ENCODE assay signal across 14 mouse cellular contexts in genomic region chr13:63749997-63750396, GRCm38 (mm10).
DNase-seq lines count a peak whose midpoint lies in the region; ATAC-seq and TF ChIP-seq lines count a peak whose summit lies in the region.
"Had no signal": no experiment of that assay in that cellular context is flagged by ENCODE, and none has a peak within 500 bp of the region (broad histone marks: within the 10 kb centered on the region; RNA-seq: fewer than 3 reads in every experiment).

No protein-coding gene starts in this region.

- no peak for TF ChIP-seq POLR2A in embryonic fibroblast, embryonic 13.5 days (IDR thresholded peaks at IDR 0.05; ENCODE audit: low read depth, low read length)

- DNase-seq in heart, adult 11 months = peak; percentile 98
- DNase-seq in layer of hippocampus, adult 18-20 months (ENCODE audit: low spot score in 2 of 2) = peak; percentile 22 to 71
- DNase-seq in testis, postnatal 14 days (ENCODE audit: low spot score) = no peak
- no peak for DNase-seq in cerebellum, adult 11-12 months
- DNase-seq in hindbrain, embryonic 11.5 days (ENCODE audit: low spot score) = no peak
- DNase-seq: cerebellum, postnatal 36 days; liver, embryonic 13.5 days; thymus, postnatal 4 days had no signal

- no peak overlapping the region for H3K9ac ChIP-seq in heart, embryonic 11.5 days (ENCODE audit: low read depth, low read length)
- no peak overlapping the region for H3K9ac ChIP-seq in hindbrain, embryonic 11.5 days (ENCODE audit: low read depth, low read length)
- H3K9ac ChIP-seq: liver, embryonic 13.5 days; neural tube, embryonic 15.5 days had no signal

- H3K9me3 ChIP-seq in heart, embryonic 11.5 days (replicated peaks; ENCODE audit: control insufficient read depth, low read length) = no peaks in the 10 kb centered on the region
- H3K9me3 ChIP-seq in hindbrain, embryonic 11.5 days (ENCODE audit: control insufficient read depth, low read length) = no peaks in the 10 kb centered on the region
- H3K9me3 ChIP-seq: liver, embryonic 13.5 days; neural tube, embryonic 15.5 days had no signal

- no peaks in the 10 kb centered on the region for H3K79me2 ChIP-seq in C2C12 (ENCODE audit: control insufficient read depth, insufficient read depth)

- no peaks in the 10 kb centered on the region for H3K79me3 ChIP-seq in C2C12 (ENCODE audit: low read depth)

- no peaks in the 10 kb centered on the region for H3K36me3 ChIP-seq in heart, embryonic 11.5 days (ENCODE audit: control insufficient read depth, insufficient read depth, low read length)
- H3K36me3 ChIP-seq in C2C12 (ENCODE audit: control insufficient read depth, insufficient read depth) = no peaks in the 10 kb centered on the region
- H3K36me3 ChIP-seq in hindbrain, embryonic 11.5 days (ENCODE audit: control insufficient read depth, insufficient read depth, low read length) = no peaks in the 10 kb centered on the region
- H3K36me3 ChIP-seq: G1E; liver, embryonic 13.5 days; neural tube, embryonic 15.5 days had no signal

- TF ChIP-seq CTCF in C2C12 (IDR thresholded peaks at IDR 0.05; ENCODE audit: control insufficient read depth, insufficient read depth, insufficient read length) = no peak
- TF ChIP-seq CTCF in embryonic fibroblast, embryonic 13.5 days (IDR thresholded peaks at IDR 0.05; ENCODE audit: borderline replicate concordance, insufficient read depth, low read length) = no peak

- H3K4me1 ChIP-seq in heart, embryonic 11.5 days (ENCODE audit: control insufficient read depth, insufficient read depth, low read length) = no peaks in the 10 kb centered on the region
- peaks cover 10% of the 10 kb centered on the region for H3K4me1 ChIP-seq in embryonic fibroblast, embryonic 13.5 days (ENCODE audit: control insufficient read depth, insufficient read depth, low read length)
- no peaks in the 10 kb centered on the region for H3K4me1 ChIP-seq in hindbrain, embryonic 11.5 days (replicated peaks; ENCODE audit: control insufficient read depth, insufficient read depth, low read length)
- H3K4me1 ChIP-seq: liver, embryonic 13.5 days; neural tube, embryonic 15.5 days had no signal

- no peak overlapping the region for H3K27ac ChIP-seq in heart, embryonic 11.5 days (ENCODE audit: low read depth, low read length)
- peak overlapping the region; percentile 99 for H3K27ac ChIP-seq in embryonic fibroblast, embryonic 13.5 days (ENCODE audit: insufficient read depth, low read length)
- H3K27ac ChIP-seq in hindbrain, embryonic 11.5 days (ENCODE audit: low read depth, low read length) = no peak overlapping the region
- H3K27ac ChIP-seq: heart, adult 2 months; liver, embryonic 13.5 days; neural tube, embryonic 15.5 days had no signal

- ATAC-seq in heart, embryonic 11.5 days (replicated peaks; ENCODE audit: insufficient number of reproducible peaks, low FRiP score, low TSS enrichment) = no peak
- no peak for ATAC-seq in hindbrain, embryonic 11.5 days (ENCODE audit: low FRiP score)

- WGBS in heart, embryonic 11.5 days (ENCODE audit: insufficient replicate concordance) = 59% methylated on average over 4 of the region's 4 CpGs
- WGBS in hindbrain, embryonic 11.5 days = 74% methylated on average over 4 of the region's 4 CpGs

- H3K27me3 ChIP-seq in heart, embryonic 11.5 days (ENCODE audit: control insufficient read depth, insufficient read depth, low read length) = no peaks in the 10 kb centered on the region
- no peaks in the 10 kb centered on the region for H3K27me3 ChIP-seq in C2C12 (ENCODE audit: control insufficient read depth, insufficient read depth, insufficient read length)
- H3K27me3 ChIP-seq in hindbrain, embryonic 11.5 days (ENCODE audit: control insufficient read depth, insufficient read depth, low read length) = no peaks in the 10 kb centered on the region
- H3K27me3 ChIP-seq: liver, embryonic 13.5 days; neural tube, embryonic 15.5 days had no signal

- H3K4me2 ChIP-seq in heart, embryonic 11.5 days = no peak overlapping the region
- no peak overlapping the region for H3K4me2 ChIP-seq in hindbrain, embryonic 11.5 days (replicated peaks; ENCODE audit: low read depth, low read length)
- H3K4me2 ChIP-seq: liver, embryonic 13.5 days; neural tube, embryonic 15.5 days had no signal

- no peak overlapping the region for H3K4me3 ChIP-seq in heart, embryonic 11.5 days (ENCODE audit: low read depth, low read length)
- H3K4me3 ChIP-seq in C2C12 (ENCODE audit: insufficient read depth, poor library complexity, severe bottlenecking) = no peak overlapping the region
- H3K4me3 ChIP-seq in embryonic fibroblast, embryonic 13.5 days (ENCODE audit: insufficient read depth, low read length) = no peak overlapping the region
- no peak overlapping the region for H3K4me3 ChIP-seq in hindbrain, embryonic 11.5 days (ENCODE audit: low read depth, low read length)
- H3K4me3 ChIP-seq: heart, adult 2 months; liver, embryonic 13.5 days; neural tube, embryonic 15.5 days had no signal

- no peak overlapping the region for H3ac ChIP-seq in C2C12 (ENCODE audit: control insufficient read depth, insufficient read length, low read depth)

TF ChIP-seq in C2C12, 6 proteins besides CTCF, POLR2A, EP300 and RAD21:
- TF ChIP-seq MAX (IDR thresholded peaks at IDR 0.05) (peak; percentile 83), USF1 (IDR thresholded peaks at IDR 0.05; ENCODE audit: low read depth) (no peak), MYOD1 (IDR thresholded peaks at IDR 0.05; ENCODE audit: control insufficient read depth, insufficient read length, low read depth) (peak; percentile 20), MYOG (IDR thresholded peaks at IDR 0.05; ENCODE audit: control insufficient read depth, extremely low read depth, insufficient read length) (no peak), FOSL1 (IDR thresholded peaks at IDR 0.05; ENCODE audit: insufficient read depth, low read length, poor library complexity, severe bottlenecking) (peak; percentile 60), CEBPB (IDR thresholded peaks at IDR 0.05; ENCODE audit: low read depth) (peak; percentile 26)

Comparison
In these comparisons a context has a peak if more than half of its experiments do, and no peak if none do; other contexts are left out.
1. DNase-seq: peak in heart, adult 11 months (single experiment) and layer of hippocampus, adult 18-20 months (2 of 2); none in testis, postnatal 14 days (single experiment), cerebellum, adult 11-12 months (single experiment) and hindbrain, embryonic 11.5 days (single experiment).